Mouse (Mus musculus) 3T3-L1 (cell line): ENCODE data around the gene Vmn1r210.
"Not testable (repeated sequence)": the region's sequence is repeated elsewhere in the genome, so short reads cannot be mapped to it uniquely, and the experiment has no call there.

Source experiments
- DNase-seq: peaks from one replicate; pipeline ENCODE4 v3.0.0-alpha.2; 2015; ENCODE audit warnings: low read depth, low spot score

Vmn1r210 gene

GRCm38 (mm10) chr13:22831248-22831647, at the start of gene Vmn1r210:
TSS of gene Vmn1r210 (minus strand) at chr13:22831348.
- peak; percentile 1 for DNase-seq

- no peak for DNase-seq
Observed at GRCm38 (mm10) chr13:22879257-22879656, 48.1 kb upstream of the Vmn1r210 start.

- DNase-seq: no peak
Observed at GRCm38 (mm10) chr13:22857461-22857860, 26.3 kb upstream of the Vmn1r210 start, which contains the start of gene Vmn1r211. TSS of gene Vmn1r211 (minus strand) at chr13:22857561.

- no peak for DNase-seq
Observed at GRCm38 (mm10) chr13:22854760-22855159, 23.6 kb upstream of the Vmn1r210 start.

- DNase-seq: no peak
Observed at GRCm38 (mm10) chr13:22846798-22847197, 15.7 kb upstream of the Vmn1r210 start.

- not testable (repeated sequence) for DNase-seq
Observed at GRCm38 (mm10) chr13:22844304-22844703, 13.2 kb upstream of the Vmn1r210 start.

GRCm38 (mm10) chr13:22829395-22829794, 1.8 kb downstream of the Vmn1r210 start:
- not testable (repeated sequence) for DNase-seq

- not testable (repeated sequence) for DNase-seq
Observed at GRCm38 (mm10) chr13:22821601-22822000, 9.5 kb downstream of the Vmn1r210 start.

GRCm38 (mm10) chr13:22809582-22809981, 21.6 kb downstream of the Vmn1r210 start, which contains the start of gene Vmn1r209:
TSS of gene Vmn1r209 (minus strand) at chr13:22809682.
- not testable (repeated sequence) for DNase-seq

GRCm38 (mm10) chr13:22788096-22788495, 43.1 kb downstream of the Vmn1r210 start:
- DNase-seq: not testable (repeated sequence)

- not testable (repeated sequence) for DNase-seq
Observed at GRCm38 (mm10) chr13:22784159-22784558, 47.0 kb downstream of the Vmn1r210 start.

- DNase-seq: not testable (repeated sequence)
Observed at GRCm38 (mm10) chr13:22777300-22777699, 53.8 kb downstream of the Vmn1r210 start, which contains the start of gene Vmn1r208. TSS of gene Vmn1r208 (minus strand) at chr13:22777400.
